Mouse (Mus musculus) thymus, adult 2 months (tissue): ENCODE measurements at regions not wholly inside any gene's neighbourhood (a gene's known extent, or its start where the extent isn't known, plus 50 kb on each side); places are given as distances from the start of the nearest gene placed in this dataset.

Source experiments
- CTCF ChIP-seq: fragments of 200-500 bp; IDR thresholded peaks from 2 replicates; pipeline ENCODE4 v1.5.1; 2012; ENCODE audit warnings: mild to moderate bottlenecking, control low read depth, low read length, moderate library complexity, borderline replicate concordance; ENCODE audit not compliant: control insufficient read depth, poor library complexity, insufficient read depth; ENCODE audit errors: extremely low read depth
- POLR2A ChIP-seq: fragments of 200-500 bp; IDR thresholded peaks from 2 replicates; pipeline ENCODE4 v1.6.1; 2012; ENCODE audit warnings: mild to moderate bottlenecking, low read length, control low read depth, moderate library complexity; ENCODE audit not compliant: control insufficient read depth, poor library complexity, insufficient read depth; ENCODE audit errors: extremely low read depth

GRCm38 (mm10) chr8:128017171-128017570, 341.2 kb upstream of the Nrp1 start:
- TF ChIP-seq POLR2A (no peak), CTCF (no peak)
